Comparison of ENCODE assay signal across 16 mouse cellular contexts in genomic region chr5:65279133-65279651, GRCm38 (mm10). TPM values are rescaled to one million over a fixed set of nuclear protein-coding genes. Genes with fewer than 3 reads are reported as not detected.
DNase-seq lines count a peak whose midpoint lies in the region; ATAC-seq lines count a peak whose summit lies in the region.
"Had no signal": no experiment of that assay in that cellular context is flagged by ENCODE, and none has a peak within 500 bp of the region (broad histone marks: within the 10 kb centered on the region; RNA-seq: fewer than 3 reads in every experiment).

No protein-coding gene starts in this region.

- H3K36me3 ChIP-seq in forebrain, embryonic 13.5 days (ENCODE audit: poor library complexity, severe bottlenecking): peaks cover 49% of the 10 kb centered on the region
- peaks cover 60% of the 10 kb centered on the region for H3K36me3 ChIP-seq in forebrain, embryonic 12.5 days (replicated peaks)

- no peak overlapping the region for H3K4me3 ChIP-seq in forebrain, embryonic 13.5 days
- H3K4me3 ChIP-seq in forebrain, embryonic 12.5 days (replicated peaks): no peak overlapping the region
- H3K4me3 ChIP-seq: midbrain, embryonic 15.5 days had no signal

- intact Hi-C loops in left cerebral cortex, postnatal 4 days (cut with DNase I): no loop called here
- intact Hi-C loops in left cerebral cortex, postnatal 10 days (cut with DNase I): no loop called here

- DNase-seq in left cerebral cortex, postnatal 4 days: peak; percentile 78
- DNase-seq in left cerebral cortex, postnatal 10 days (ENCODE audit: extremely low spot score in 1 of 2, low spot score in 2 of 2): no peak
- peak; percentile 24 for DNase-seq in gonadal fat pad, adult 2 months (ENCODE audit: low read depth)
- peak; percentile 18 for DNase-seq in retina, adult 2 months (ENCODE audit: low read depth, low spot score)
- DNase-seq in kidney, postnatal 10 days: no peak
- no peak for DNase-seq in frontal cortex, postnatal 25 days (ENCODE audit: low spot score in 2 of 2)
- DNase-seq: adrenal gland, adult 2 months; cerebellum, adult 2 months; gastrocnemius, postnatal 10 days; spleen, adult 18-20 months; thymus, adult 18-20 months had no signal

- no peaks in the 10 kb centered on the region for H3K27me3 ChIP-seq in forebrain, embryonic 13.5 days
- H3K27me3 ChIP-seq in forebrain, embryonic 12.5 days: no peaks in the 10 kb centered on the region
- H3K27me3 ChIP-seq: midbrain, embryonic 15.5 days had no signal

- no peaks in the 10 kb centered on the region for H3K4me1 ChIP-seq in forebrain, embryonic 13.5 days
- no peaks in the 10 kb centered on the region for H3K4me1 ChIP-seq in forebrain, embryonic 12.5 days
- H3K4me1 ChIP-seq: midbrain, embryonic 15.5 days had no signal

- H3K9ac ChIP-seq in forebrain, embryonic 13.5 days: no peak overlapping the region
- no peak overlapping the region for H3K9ac ChIP-seq in forebrain, embryonic 12.5 days
- H3K9ac ChIP-seq: liver, embryonic 14.5 days; midbrain, embryonic 15.5 days had no signal

- H3K27ac ChIP-seq in forebrain, embryonic 13.5 days: no peak overlapping the region
- no peak overlapping the region for H3K27ac ChIP-seq in forebrain, embryonic 12.5 days
- H3K27ac ChIP-seq: liver, embryonic 14.5 days; midbrain, embryonic 15.5 days had no signal

- H3K9me3 ChIP-seq in forebrain, embryonic 13.5 days (replicated peaks): no peaks in the 10 kb centered on the region
- no peaks in the 10 kb centered on the region for H3K9me3 ChIP-seq in forebrain, embryonic 12.5 days
- H3K9me3 ChIP-seq: midbrain, embryonic 15.5 days had no signal

- ATAC-seq in forebrain, embryonic 13.5 days: peak; percentile 76; the same call in 1 of the 2 replicates
- ATAC-seq in forebrain, embryonic 12.5 days (ENCODE audit: low FRiP score): no peak
- ATAC-seq: inflammation-experienced regulatory T-cells, adult 6 months; midbrain, embryonic 15.5 days had no signal

- 87% methylated on average over 6 of the region's 6 CpGs for WGBS in forebrain, embryonic 13.5 days
- 86% methylated on average over 6 of the region's 6 CpGs for WGBS in forebrain, embryonic 12.5 days

- H3K4me2 ChIP-seq in forebrain, embryonic 13.5 days: no peak overlapping the region
- H3K4me2 ChIP-seq in forebrain, embryonic 12.5 days: no peak overlapping the region
- H3K4me2 ChIP-seq: midbrain, embryonic 15.5 days had no signal

RNA-seq across cellular contexts. Expression of gene Rfc1, which starts 56.3 kb away (rescaled TPM):
- 70.1 and 70.5 TPM in 2 replicates for polyA plus RNA-seq in forebrain, embryonic 13.5 days (2015; fragmentation: Nextera tagmentation; extraction: Ambion mirVana)
- polyA plus RNA-seq in forebrain, embryonic 12.5 days (2016; fragmentation: Nextera tagmentation; extraction: Ambion mirVana): 88.1 and 93.8 TPM in 2 replicates
- total RNA-seq in left cerebral cortex, postnatal 4 days (2021): 10 to 100 TPM; 25.3 to 27.0 TPM
- 10 to 100 TPM; 20.7 to 22.4 TPM for total RNA-seq in left cerebral cortex, postnatal 10 days (2021)
- 15.1 and 16.0 TPM in 2 replicates for polyA plus RNA-seq in gonadal fat pad, adult 2 months (2012; rRNA removed)

Comparison
In these comparisons a context has a peak if more than half of its experiments do, and no peak if none do; other contexts are left out.
1. DNase-seq: peak in left cerebral cortex, postnatal 4 days (single experiment), gonadal fat pad, adult 2 months (single experiment) and retina, adult 2 months (single experiment); none in left cerebral cortex, postnatal 10 days (0 of 2), kidney, postnatal 10 days (single experiment) and frontal cortex, postnatal 25 days (0 of 2).